Mouse (Mus musculus) heart, embryonic 14.5 days (tissue): Measurements from ENCODE around the gene Gpr158. TPM values are rescaled to one million over a fixed set of nuclear protein-coding genes. Genes with fewer than 3 reads are reported as not detected.

ENCODE experiments used
- ATAC-seq: fragments of 200-750 bp; cut with Nextera tagmentation; 2 replicates; pipeline ENCODE4 v1.8.0; 2017; ENCODE audit warnings: low read depth, moderate TSS enrichment; ENCODE audit not compliant: insufficient number of reproducible peaks, insufficient read depth, low FRiP score
- H3K27ac ChIP-seq, 2 experiments: fragments of 200-500 bp in 1 of 2; fragments of 300-500 bp in 1 of 2; sonication (generic) in 1 of 2; replicated peaks in 1 of 2; 2 replicates each; pipeline ENCODE4 v1.5.1; 2012 to 2014; ENCODE audit warnings: low read depth in 2 of 2, low read length in 2 of 2, control low read depth in 1 of 2, mild to moderate bottlenecking in 1 of 2, mixed read lengths in 1 of 2; ENCODE audit not compliant: control insufficient read depth in 1 of 2, insufficient read depth in 1 of 2
- H3K27me3 ChIP-seq: fragments of 300-500 bp; sonication (generic); 2 replicates; pipeline ENCODE4 v1.6.1; 2014; ENCODE audit warnings: mild to moderate bottlenecking, low read length, control low read depth; ENCODE audit not compliant: control insufficient read depth, insufficient read depth
- H3K36me3 ChIP-seq: fragments of 300-500 bp; sonication (generic); 2 replicates; pipeline ENCODE4 v1.6.1; 2014; ENCODE audit warnings: mild to moderate bottlenecking, control low read depth, low read length, mixed read lengths; ENCODE audit not compliant: control insufficient read depth, insufficient read depth
- H3K4me1 ChIP-seq, 2 experiments: fragments of 200-500 bp in 1 of 2; fragments of 300-500 bp in 1 of 2; sonication (generic) in 1 of 2; 2 replicates each; pipeline ENCODE4 v1.6.1; 2012 to 2014; ENCODE audit warnings: low read length in 2 of 2, control low read depth in 1 of 2, mixed read lengths in 1 of 2; ENCODE audit not compliant: control insufficient read depth in 2 of 2, insufficient read depth in 2 of 2
- H3K4me2 ChIP-seq: fragments of 300-500 bp; sonication (generic); 2 replicates; pipeline ENCODE4 v1.6.1; 2014; ENCODE audit warnings: mild to moderate bottlenecking, low read length
- H3K4me3 ChIP-seq, 2 experiments: fragments of 200-500 bp in 1 of 2; fragments of 300-500 bp in 1 of 2; sonication (generic) in 1 of 2; 2 replicates each; pipeline ENCODE4 v1.5.1; 2012 to 2014; ENCODE audit warnings: low read length in 2 of 2, mild to moderate bottlenecking in 2 of 2, control low read depth in 1 of 2, low read depth in 1 of 2, moderate library complexity in 1 of 2; ENCODE audit not compliant: control insufficient read depth in 1 of 2, insufficient read depth in 1 of 2
- H3K9ac ChIP-seq: fragments of 300-500 bp; sonication (generic); 2 replicates; pipeline ENCODE4 v1.6.1; 2014; ENCODE audit warnings: mild to moderate bottlenecking, low read length
- H3K9me3 ChIP-seq: fragments of 300-500 bp; sonication (generic); 2 replicates; pipeline ENCODE4 v1.6.1; 2016; ENCODE audit warnings: low read length, control low read depth; ENCODE audit not compliant: control insufficient read depth
- WGBS: fragments of 180-500 bp; shearing (Covaris S2); extraction: QIAGEN DNeasy Blood & Tissue Kit; methylation state at CpG from one replicate; pipeline ENCODE4 v1.1.7; 2014; 5-methylcytosine and 5-hydroxymethylcytosine counted together
- polyA plus RNA-seq: library from polyadenylated mRNA; unstranded; fragments of >200 nt; fragmentation: Nextera tagmentation; extraction: Ambion mirVana; gene quantifications from 2 replicates; pipeline ENCODE4 v1.2.1, GENCODE M21; 2014

Gene Gpr158
- polyA plus RNA-seq, result 0.14 TPM in 1 of 2 replicates, not detected in the other

GRCm38 (mm10) chr2:21367345-21368111 is at the start of gene Gpr158:
Gene Gpr158, plus strand, starts transcription at chr2:21367542.
- Histone ChIP-seq H3K4me2 (peak within 1 kb of the TSS; percentile 65), H3K36me3 (no peaks in the 10 kb centered on the region), H3K9me3 (no peaks in the 10 kb centered on the region), H3K4me1 (no peaks in the 10 kb centered on the region; a peak in 1 of 4 replicates), H3K4me3 (peak within 1 kb of the TSS; percentile 37 to 43), H3K27ac (no peak within 1 kb of the TSS), H3K9ac (no peak within 1 kb of the TSS), H3K27me3 (peaks cover 29% of the 10 kb centered on the region)
- ATAC-seq, result peak; percentile 54; the same call in 1 of the 2 replicates
- WGBS, result 3% methylated on average over 43 of the region's 43 CpGs

GRCm38 (mm10) chr2:21343821-21344220 is 23.5 kb upstream of the Gpr158 start:
- Histone ChIP-seq H3K9ac (no peak overlapping the region), H3K9me3 (no peaks in the 10 kb centered on the region), H3K36me3 (no peaks in the 10 kb centered on the region), H3K4me3 (no peak overlapping the region), H3K4me1 (no peaks in the 10 kb centered on the region), H3K4me2 (no peak overlapping the region), H3K27ac (no peak overlapping the region), H3K27me3 (no peaks in the 10 kb centered on the region)
- no peak for ATAC-seq
- 56% methylated on average over 5 of the region's 5 CpGs for WGBS

- no peak overlapping the region for H3K9ac ChIP-seq
- no peaks in the 10 kb centered on the region; a peak in 1 of 4 replicates for H3K4me1 ChIP-seq
- H3K27me3 ChIP-seq, result peaks cover 29% of the 10 kb centered on the region
- H3K4me3 ChIP-seq, result no peak overlapping the region
- H3K9me3 ChIP-seq, result no peaks in the 10 kb centered on the region
- H3K36me3 ChIP-seq, result no peaks in the 10 kb centered on the region
- H3K27ac ChIP-seq, result no peak overlapping the region
- WGBS, result 15% methylated on average over 44 of the region's 44 CpGs
- no peak overlapping the region for H3K4me2 ChIP-seq
- no peak for ATAC-seq
These were observed 1.2 kb downstream of the Gpr158 start for GRCm38 (mm10) chr2:21368351-21369170.

DNA sequence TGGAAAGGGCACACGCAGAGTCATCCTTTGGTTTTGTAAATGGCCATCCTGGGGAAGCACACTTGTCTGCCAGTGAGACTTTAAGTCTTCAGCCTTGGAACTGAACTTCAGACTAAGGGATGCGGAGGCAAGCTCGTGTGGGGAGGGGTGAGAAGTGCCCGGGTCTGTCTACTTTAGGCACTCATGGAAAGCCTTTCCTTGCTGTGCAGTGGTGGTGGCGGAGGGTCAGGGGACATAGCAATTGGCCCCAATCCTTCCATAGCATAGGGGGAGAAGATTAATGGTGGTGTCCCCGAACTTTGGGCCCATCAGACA is 1.8 kb downstream of the Gpr158 start:
- no peaks in the 10 kb centered on the region for H3K36me3 ChIP-seq
- 48% methylated on average over 6 of the region's 6 CpGs for WGBS
- H3K4me1 ChIP-seq, result no peaks in the 10 kb centered on the region; a peak in 1 of 4 replicates
- ATAC-seq, result no peak
- H3K4me3 ChIP-seq, result no peak overlapping the region
- peaks cover 29% of the 10 kb centered on the region for H3K27me3 ChIP-seq
- H3K9ac ChIP-seq, result no peak overlapping the region
- H3K9me3 ChIP-seq, result no peaks in the 10 kb centered on the region
- no peak overlapping the region for H3K27ac ChIP-seq
- no peak overlapping the region for H3K4me2 ChIP-seq

DNA sequence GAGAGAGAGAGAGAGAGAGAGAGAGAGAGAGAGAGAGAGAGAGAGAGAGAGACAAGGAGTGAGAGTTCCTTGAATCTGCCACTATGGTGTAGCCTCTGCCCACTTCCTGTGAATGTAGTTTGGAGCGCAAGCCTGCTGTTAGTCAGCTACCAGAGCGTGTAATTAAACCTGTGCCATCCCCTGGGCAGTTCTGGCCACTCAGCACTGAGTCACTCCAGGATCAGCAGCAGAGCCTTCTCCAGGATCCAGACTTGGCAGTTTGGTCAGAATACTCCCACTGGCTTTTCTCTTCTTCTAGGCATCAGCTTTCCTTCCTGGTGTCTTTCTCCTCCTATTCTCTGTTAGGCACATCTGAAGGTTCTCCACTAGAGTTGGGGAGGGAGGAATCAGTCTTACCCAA is 2.2 kb downstream of the Gpr158 start:
- Histone ChIP-seq H3K4me1 (no peaks in the 10 kb centered on the region; a peak in 1 of 4 replicates), H3K9ac (no peak overlapping the region), H3K9me3 (no peaks in the 10 kb centered on the region), H3K27ac (no peak overlapping the region), H3K4me3 (no peak overlapping the region), H3K27me3 (peaks cover 29% of the 10 kb centered on the region), H3K36me3 (no peaks in the 10 kb centered on the region), H3K4me2 (no peak overlapping the region)
- WGBS, result 78% methylated on average over 2 of the region's 2 CpGs
- ATAC-seq, result no peak

GRCm38 (mm10) chr2:21379516-21379915 is 12.2 kb downstream of the Gpr158 start:
- Histone ChIP-seq H3K27ac (no peak overlapping the region), H3K9me3 (no peaks in the 10 kb centered on the region), H3K27me3 (no peaks in the 10 kb centered on the region), H3K4me1 (no peaks in the 10 kb centered on the region), H3K4me2 (no peak overlapping the region), H3K36me3 (no peaks in the 10 kb centered on the region), H3K9ac (no peak overlapping the region), H3K4me3 (no peak overlapping the region)
- no peak for ATAC-seq
- WGBS, result 53% methylated on average over 2 of the region's 2 CpGs

DNA sequence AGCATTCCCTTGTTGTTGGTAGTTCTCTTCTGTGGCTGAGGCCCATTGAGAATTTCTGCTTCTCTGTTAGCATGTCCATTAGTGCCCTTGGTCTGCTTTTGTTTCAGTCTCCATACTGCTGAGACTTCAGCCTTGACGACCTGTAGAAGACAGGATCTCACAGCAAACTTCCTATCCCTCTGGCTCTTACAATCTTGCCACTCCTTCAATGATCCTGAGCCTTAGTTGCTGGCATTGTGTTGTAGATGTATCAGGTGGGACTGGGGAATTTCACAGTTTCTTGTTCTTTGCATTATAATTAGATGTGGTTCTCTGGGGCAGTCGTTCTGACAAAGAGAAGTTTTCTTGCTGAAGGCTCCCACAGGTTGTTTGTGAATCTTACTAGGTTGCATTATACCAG is 25.4 kb downstream of the Gpr158 start:
- no peaks in the 10 kb centered on the region for H3K27me3 ChIP-seq
- 15% methylated on average over 2 of the region's 2 CpGs for WGBS
- no peak overlapping the region for H3K4me3 ChIP-seq
- H3K4me1 ChIP-seq, result no peaks in the 10 kb centered on the region
- no peaks in the 10 kb centered on the region for H3K36me3 ChIP-seq
- no peak overlapping the region for H3K4me2 ChIP-seq
- H3K27ac ChIP-seq, result no peak overlapping the region
- no peak overlapping the region for H3K9ac ChIP-seq
- no peak for ATAC-seq
- H3K9me3 ChIP-seq, result no peaks in the 10 kb centered on the region
